Mouse (Mus musculus): ENCODE data around the gene Ralgps1. TPM values are rescaled to one million over a fixed set of nuclear protein-coding genes. Genes with fewer than 3 reads are reported as not detected.

Ralgps1 gene
- total RNA-seq, 2 experiments from 2014 or later: 56.8 to 59.2 TPM

- DNase-seq (ENCODE audit: low spot score in 2 of 2): peak in 1 of 2 experiments; percentile 34
- intact Hi-C loops (cut with DNase I): loop anchor here (5.0 kb wide), 1 partner anchor 36 kb away; no protein-coding TSS in a partner anchor
Measured at GRCm38 (mm10) chr2:33365703-33366471, 5.4 kb downstream of the Ralgps1 start.

- intact Hi-C loops (cut with DNase I): loop anchor here (5.0 kb wide), 1 partner anchor 38 kb away; no protein-coding TSS in a partner anchor
- DNase-seq (ENCODE audit: low spot score in 2 of 2): no peak
Measured at GRCm38 (mm10) chr2:33364656-33365055, 6.6 kb downstream of the Ralgps1 start.

GRCm38 (mm10) chr2:33363890-33364289, 7.4 kb downstream of the Ralgps1 start:
- intact Hi-C loops (cut with DNase I): no loop called here

GRCm38 (mm10) chr2:33361139-33361716, 10.1 kb downstream of the Ralgps1 start:
- intact Hi-C loops (cut with DNase I): no loop called here
- DNase-seq (ENCODE audit: low spot score in 2 of 2): no peak

More at GRCm38 (mm10) chr2:33363890-33364289, 7.4 kb downstream of the Ralgps1 start:
- DNase-seq (ENCODE audit: low spot score in 2 of 2): no peak

- no peak for DNase-seq (ENCODE audit: low spot score in 2 of 2)
- intact Hi-C loops (cut with DNase I): no loop called here
Measured at GRCm38 (mm10) chr2:33360564-33360963, 10.7 kb downstream of the Ralgps1 start.

GRCm38 (mm10) chr2:33359184-33359583, 12.1 kb downstream of the Ralgps1 start:
- no peak for DNase-seq (ENCODE audit: low spot score in 2 of 2)
- intact Hi-C loops (cut with DNase I): no loop called here

- intact Hi-C loops (cut with DNase I): no loop called here
- no peak for DNase-seq (ENCODE audit: low spot score in 2 of 2)
Measured at GRCm38 (mm10) chr2:33357250-33357838, 13.9 kb downstream of the Ralgps1 start.

- intact Hi-C loops (cut with DNase I): no loop called here
- peak; percentile 76 to 77 for DNase-seq (ENCODE audit: low spot score in 2 of 2)
Measured at GRCm38 (mm10) chr2:33355558-33355957, 15.7 kb downstream of the Ralgps1 start.

GRCm38 (mm10) chr2:33353432-33353831, 17.9 kb downstream of the Ralgps1 start:
- DNase-seq (ENCODE audit: low spot score in 2 of 2): peak in 1 of 2 experiments; percentile 49
- intact Hi-C loops (cut with DNase I): no loop called here

- no peak for DNase-seq (ENCODE audit: low spot score in 2 of 2)
- intact Hi-C loops (cut with DNase I): no loop called here
Measured at GRCm38 (mm10) chr2:33351449-33351848, 19.8 kb downstream of the Ralgps1 start.

GRCm38 (mm10) chr2:33350921-33351320, 20.4 kb downstream of the Ralgps1 start:
- no peak for DNase-seq (ENCODE audit: low spot score in 2 of 2)
- intact Hi-C loops (cut with DNase I): no loop called here

GRCm38 (mm10) chr2:33349581-33349980, 21.7 kb downstream of the Ralgps1 start:
- DNase-seq (ENCODE audit: low spot score in 2 of 2): no peak
- intact Hi-C loops (cut with DNase I): loop anchor here (1.0 to 10.0 kb wide), 3 partner anchors 132 to 365 kb away; partner anchors contain the start of genes Angptl2 and Slc2a8

GRCm38 (mm10) chr2:33349081-33349480, 22.2 kb downstream of the Ralgps1 start:
- DNase-seq (ENCODE audit: low spot score in 2 of 2): peak; percentile 83 to 86
- intact Hi-C loops (cut with DNase I): loop anchor here (1.0 to 10.0 kb wide), 3 partner anchors 132 to 364 kb away; partner anchors contain the start of genes Angptl2 and Slc2a8

GRCm38 (mm10) chr2:33348260-33348659, 23.0 kb downstream of the Ralgps1 start:
- no peak for DNase-seq (ENCODE audit: low spot score in 2 of 2)
- intact Hi-C loops (cut with DNase I): loop anchor here (5.0 to 10.0 kb wide), 2 partner anchors 131 to 363 kb away; partner anchors contain the start of genes Angptl2 and Slc2a8

GRCm38 (mm10) chr2:33347607-33348006, 23.7 kb downstream of the Ralgps1 start:
- intact Hi-C loops (cut with DNase I): loop anchor here (1.0 to 10.0 kb wide), 3 partner anchors 55 to 363 kb away; partner anchors contain the start of genes Angptl2 and Slc2a8

GRCm38 (mm10) chr2:33346749-33347148, 24.5 kb downstream of the Ralgps1 start:
- intact Hi-C loops (cut with DNase I): loop anchor here (1.0 to 10.0 kb wide), 3 partner anchors 56 to 362 kb away; partner anchors contain the start of genes Angptl2 and Slc2a8
- DNase-seq (ENCODE audit: low spot score in 2 of 2): no peak

More at GRCm38 (mm10) chr2:33347607-33348006, 23.7 kb downstream of the Ralgps1 start:
- DNase-seq (ENCODE audit: low spot score in 2 of 2): peak; percentile 39 to 42

GRCm38 (mm10) chr2:33345956-33346355, 25.3 kb downstream of the Ralgps1 start:
- intact Hi-C loops (cut with DNase I): loop anchor here (5.0 to 10.0 kb wide), 2 partner anchors 129 to 361 kb away; partner anchors contain the start of genes Angptl2 and Slc2a8
- peak in 1 of 2 experiments; percentile 63 for DNase-seq (ENCODE audit: low spot score in 2 of 2)

GRCm38 (mm10) chr2:33345475-33345874, 25.8 kb downstream of the Ralgps1 start:
- intact Hi-C loops (cut with DNase I): loop anchor here (5.0 to 10.0 kb wide), 2 partner anchors 128 to 361 kb away; partner anchors contain the start of genes Angptl2 and Slc2a8
- DNase-seq (ENCODE audit: low spot score in 2 of 2): no peak

GRCm38 (mm10) chr2:33343413-33343812, 27.9 kb downstream of the Ralgps1 start:
- intact Hi-C loops (cut with DNase I): loop anchor here (10.0 kb wide), 1 partner anchor 359 kb away; the partner anchor contains the start of gene Slc2a8

More at GRCm38 (mm10) chr2:33343413-33343812, 27.9 kb downstream of the Ralgps1 start:
- no peak for DNase-seq (ENCODE audit: low spot score in 2 of 2)

Measured in left cerebral cortex, postnatal 25 days (tissue).